Mouse (Mus musculus): ENCODE data around the gene Gm13288.
"Not testable (repeated sequence)": the region's sequence is repeated elsewhere in the genome, so short reads cannot be mapped to it uniquely, and the experiment has no call there.

The Gm13288 gene

DNA sequence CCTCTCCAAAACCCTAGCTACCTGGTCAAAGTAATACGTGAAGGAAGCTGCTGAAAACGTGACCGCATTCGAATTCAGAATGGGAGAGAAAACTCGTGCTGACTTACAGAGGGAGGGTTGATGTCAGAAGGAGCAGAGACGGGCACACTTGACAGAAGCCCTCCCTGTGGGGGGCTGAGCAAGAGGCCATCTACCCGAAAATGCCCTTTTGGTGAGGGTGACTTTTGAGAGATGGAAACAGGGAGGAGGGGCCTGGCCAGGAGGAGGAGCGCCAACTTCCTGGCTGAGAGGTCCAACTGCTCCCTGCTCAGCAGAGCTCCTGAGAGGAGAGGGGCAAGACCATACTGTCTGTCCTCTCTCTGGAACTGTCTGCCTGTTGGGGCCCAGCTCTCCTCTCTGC is at the start of gene Gm13288:
Gene Gm13288, plus strand, starts transcription at position 301 of the 400 bp plus-strand sequence.
- DNase-seq: not testable (repeated sequence)

DNA sequence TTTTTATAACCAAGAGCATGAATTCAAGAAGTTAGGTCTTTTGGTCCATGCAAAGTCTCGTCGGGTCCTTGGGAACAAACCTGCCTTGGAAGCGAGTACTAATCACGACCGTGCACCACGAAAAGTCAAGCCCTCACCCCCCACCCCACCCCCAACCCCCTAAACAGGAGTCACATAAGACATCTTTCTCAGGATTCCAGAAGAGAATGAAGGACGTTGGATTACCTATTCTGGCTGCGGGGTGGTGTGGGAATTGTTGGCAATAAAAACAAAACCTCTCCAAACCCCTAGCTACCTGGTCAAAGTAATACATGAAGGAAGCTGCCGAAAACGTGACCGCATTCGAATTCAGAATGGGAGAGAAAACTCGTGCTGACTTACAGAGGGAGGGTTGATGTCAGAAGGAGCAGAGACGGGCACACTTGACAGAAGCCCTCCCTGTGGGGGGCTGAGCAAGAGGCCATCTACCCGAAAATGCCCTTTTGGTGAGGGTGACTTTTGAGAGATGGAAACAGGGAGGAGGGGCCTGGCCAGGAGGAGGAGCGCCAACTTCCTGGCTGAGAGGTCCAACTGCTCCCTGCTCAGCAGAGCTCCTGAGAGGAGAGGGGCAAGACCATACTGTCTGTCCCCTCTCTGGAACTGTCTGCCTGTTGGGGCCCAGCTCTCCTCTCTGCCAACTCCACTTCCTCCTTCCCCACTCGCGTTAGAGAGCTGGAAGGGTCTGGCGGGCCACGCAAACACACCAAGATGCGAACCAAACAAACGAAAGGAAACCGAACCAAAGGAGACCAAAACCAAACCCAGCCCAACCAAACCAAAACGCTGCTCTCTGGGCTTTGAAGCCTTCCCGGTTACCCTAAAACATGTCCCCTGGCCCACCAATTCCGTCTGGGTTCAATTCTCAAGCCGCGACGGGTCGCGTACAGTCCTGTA is 48.5 kb upstream of the Gm13288 start:
- not testable (repeated sequence) for DNase-seq

DNA sequence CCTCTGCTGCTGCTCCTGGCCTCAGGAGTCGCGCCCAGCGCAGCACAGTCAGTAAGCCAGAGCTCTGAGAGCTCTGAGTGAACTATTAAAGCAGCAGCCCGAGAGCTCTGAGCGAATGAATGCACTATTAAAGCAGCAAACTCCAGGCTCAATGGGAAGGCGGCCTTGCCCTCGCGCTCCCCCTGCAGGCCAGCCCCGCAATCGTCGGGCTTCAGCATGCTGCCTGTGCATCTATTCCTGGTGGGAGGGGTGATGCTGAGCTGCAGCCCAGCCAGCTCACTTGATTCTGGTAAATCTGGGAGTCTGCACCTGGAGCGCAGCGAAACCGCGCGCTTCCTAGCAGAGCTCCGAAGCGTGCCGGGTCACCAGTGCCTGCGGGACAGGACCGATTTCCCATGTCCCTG is 47.7 kb upstream of the Gm13288 start:
- peak; percentile 83 for DNase-seq

DNA sequence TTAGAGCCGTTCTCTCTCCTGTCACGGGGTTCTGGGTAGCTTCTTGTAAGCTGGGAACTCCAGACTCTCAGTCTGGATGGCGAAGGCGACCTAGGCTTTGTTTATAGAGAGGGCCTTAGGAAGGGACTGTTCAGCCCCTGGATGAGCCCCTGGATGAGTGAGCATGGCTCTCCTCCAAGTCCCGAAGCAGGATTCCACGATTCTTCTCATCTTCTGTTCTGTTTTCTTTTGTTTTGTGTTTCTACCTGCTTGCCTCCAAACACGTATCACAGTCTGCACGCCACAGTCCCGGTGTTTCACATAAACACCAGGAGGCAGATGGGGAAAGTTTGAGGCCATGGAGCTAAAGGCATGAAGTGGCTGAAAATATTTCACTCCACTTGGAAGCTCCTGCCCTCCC is 46.6 kb upstream of the Gm13288 start:
- not testable (repeated sequence) for DNase-seq

DNA sequence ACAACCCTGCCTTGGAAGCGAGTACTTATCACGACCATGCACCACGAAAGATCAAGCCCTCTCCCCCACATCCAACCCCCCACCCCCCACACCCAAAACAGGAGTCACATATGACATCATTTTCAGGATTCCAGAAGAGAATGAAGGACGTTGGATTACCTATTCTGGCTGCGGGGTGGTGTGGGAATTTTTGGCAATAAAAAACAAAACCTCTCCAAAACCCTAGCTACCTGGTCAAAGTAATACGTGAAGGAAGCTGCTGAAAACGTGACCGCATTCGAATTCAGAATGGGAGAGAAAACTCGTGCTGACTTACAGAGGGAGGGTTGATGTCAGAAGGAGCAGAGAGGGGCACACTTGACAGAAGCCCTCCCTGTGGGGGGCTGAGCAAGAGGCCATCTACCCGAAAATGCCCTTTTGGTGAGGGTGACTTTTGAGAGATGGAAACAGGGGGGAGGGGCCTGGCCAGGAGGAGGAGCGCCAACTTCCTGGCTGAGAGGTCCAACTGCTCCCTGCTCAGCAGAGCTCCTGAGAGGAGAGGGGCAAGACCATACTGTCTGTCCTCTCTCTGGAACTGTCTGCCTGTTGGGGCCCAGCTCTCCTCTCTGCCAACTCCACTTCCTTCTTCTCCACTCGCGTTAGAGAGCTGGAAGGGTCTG is 45.6 kb upstream of the Gm13288 start, which contains the start of gene Gm13283:
Gene Gm13283, plus strand, starts transcription at position 510 of the 659 bp plus-strand sequence.
- peak; percentile 28 for DNase-seq

DNA sequence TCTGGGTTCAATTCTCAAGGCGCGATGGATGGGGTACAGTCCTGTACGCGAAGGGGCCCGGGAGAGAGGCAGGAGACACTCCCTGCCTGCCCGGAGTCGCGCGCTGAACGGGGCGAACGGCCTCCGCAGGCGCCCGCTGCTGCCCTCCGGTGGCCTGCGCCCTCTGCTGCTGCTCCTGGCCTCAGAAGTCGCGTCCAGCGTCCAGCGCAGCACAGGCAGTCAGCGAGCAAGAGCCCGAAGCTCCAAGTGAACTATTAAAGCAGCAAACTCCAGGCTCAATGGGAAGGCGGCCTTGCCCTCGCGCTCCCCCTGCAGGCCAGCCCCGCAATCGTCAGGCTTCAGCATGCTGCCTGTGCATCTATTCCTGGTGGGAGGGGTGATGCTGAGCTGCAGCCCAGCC is 44.9 kb upstream of the Gm13288 start:
- peak; percentile 80 for DNase-seq

DNA sequence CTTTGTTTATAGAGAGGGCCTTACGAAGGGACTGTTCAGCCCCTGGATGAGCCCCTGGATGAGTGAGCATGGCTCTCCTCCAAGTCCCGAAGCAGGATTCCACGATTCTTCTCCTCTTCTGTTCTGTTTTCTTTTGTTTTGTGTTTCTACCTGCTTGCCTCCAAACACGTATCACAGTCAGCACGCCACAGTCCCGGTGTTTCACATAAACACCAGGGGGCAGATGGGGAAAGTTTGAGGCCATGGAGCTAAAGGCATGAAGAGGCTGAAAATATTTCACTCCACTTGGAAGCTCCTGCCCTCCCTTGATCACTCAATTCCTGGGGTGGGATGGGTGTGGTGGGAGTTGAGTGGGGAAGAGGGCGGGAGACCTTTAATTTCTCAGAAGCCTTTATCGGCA is 43.6 kb upstream of the Gm13288 start:
- DNase-seq: peak; percentile 47

DNA sequence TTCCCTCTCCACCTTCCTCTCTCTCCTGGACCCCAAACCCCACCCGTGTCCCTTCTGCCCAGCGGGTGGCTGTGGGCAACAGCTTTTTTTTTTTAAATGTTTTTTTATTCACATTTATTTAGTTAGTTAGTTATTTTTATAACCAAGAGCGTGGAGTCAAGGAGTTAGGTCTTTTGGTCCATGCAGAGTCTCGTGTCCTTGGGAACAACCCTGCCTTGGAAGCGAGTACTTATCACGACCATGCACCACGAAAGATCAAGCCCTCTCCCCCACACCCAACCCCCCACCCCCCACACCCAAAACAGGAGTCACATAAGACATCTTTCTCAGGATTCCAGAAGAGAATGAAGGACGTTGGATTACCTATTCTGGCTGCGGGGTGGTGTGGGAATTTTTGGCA is 43.0 kb upstream of the Gm13288 start:
- DNase-seq: not testable (repeated sequence)

DNA sequence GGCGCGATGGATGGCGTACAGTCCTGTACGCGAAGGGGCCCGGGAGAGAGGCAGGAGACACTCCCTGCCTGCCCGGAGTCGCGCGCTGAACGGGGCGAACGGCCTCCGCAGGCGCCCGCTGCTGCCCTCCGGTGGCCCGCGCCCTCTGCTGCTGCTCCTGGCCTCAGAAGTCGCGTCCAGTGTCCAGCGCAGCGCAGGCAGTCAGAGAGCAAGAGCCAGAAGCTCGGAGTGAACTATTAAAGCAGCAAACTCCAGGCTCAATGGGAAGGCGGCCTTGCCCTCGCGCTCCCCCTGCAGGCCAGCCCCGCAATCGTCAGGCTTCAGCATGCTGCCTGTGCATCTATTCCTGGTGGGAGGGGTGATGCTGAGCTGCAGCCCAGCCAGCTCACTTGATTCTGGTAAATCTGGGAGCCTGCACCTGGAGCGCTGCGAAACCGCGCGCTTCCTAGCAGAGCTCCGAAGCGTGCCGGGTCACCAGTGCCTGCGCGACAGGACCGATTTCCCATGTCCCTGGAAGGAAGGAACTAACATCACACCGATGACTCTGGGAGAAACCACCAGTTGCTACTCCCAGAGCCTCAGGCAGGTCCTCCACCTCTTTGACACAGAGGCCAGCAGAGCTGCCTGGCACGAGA is 41.8 kb upstream of the Gm13288 start:
- peak; percentile 55 for DNase-seq

DNA sequence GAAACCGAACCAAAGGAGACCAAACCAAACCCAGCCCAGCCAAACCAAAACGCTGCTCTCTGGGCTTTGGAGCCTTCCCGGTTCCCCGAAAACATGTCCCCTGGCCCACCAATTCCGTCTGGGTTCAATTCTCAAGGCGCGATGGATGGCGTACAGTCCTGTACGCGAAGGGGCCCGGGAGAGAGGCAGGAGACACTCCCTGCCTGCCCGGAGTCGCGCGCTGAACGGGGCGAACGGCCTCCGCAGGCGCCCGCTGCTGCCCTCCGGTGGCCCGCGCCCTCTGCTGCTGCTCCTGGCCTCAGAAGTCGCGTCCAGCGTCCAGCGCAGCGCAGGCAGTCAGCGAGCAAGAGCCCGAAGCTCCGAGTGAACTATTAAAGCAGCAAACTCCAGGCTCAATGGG is 31.8 kb upstream of the Gm13288 start, which contains the start of gene Gm13290:
Gene Gm13290, plus strand, starts transcription at position 301 of the 400 bp plus-strand sequence.
- DNase-seq: not testable (repeated sequence)

DNA sequence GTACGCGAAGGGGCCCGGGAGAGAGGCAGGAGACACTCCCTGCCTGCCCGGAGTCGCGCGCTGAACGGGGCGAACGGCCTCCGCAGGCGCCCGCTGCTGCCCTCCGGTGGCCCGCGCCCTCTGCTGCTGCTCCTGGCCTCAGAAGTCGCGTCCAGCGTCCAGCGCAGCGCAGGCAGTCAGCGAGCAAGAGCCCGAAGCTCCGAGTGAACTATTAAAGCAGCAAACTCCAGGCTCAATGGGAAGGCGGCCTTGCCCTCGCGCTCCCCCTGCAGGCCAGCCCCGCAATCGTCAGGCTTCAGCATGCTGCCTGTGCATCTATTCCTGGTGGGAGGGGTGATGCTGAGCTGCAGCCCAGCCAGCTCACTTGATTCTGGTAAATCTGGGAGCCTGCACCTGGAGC is 28.7 kb upstream of the Gm13288 start, which contains the start of gene Gm13289:
Gene Gm13289, plus strand, starts transcription at position 301 of the 400 bp plus-strand sequence.
- not testable (repeated sequence) for DNase-seq

DNA sequence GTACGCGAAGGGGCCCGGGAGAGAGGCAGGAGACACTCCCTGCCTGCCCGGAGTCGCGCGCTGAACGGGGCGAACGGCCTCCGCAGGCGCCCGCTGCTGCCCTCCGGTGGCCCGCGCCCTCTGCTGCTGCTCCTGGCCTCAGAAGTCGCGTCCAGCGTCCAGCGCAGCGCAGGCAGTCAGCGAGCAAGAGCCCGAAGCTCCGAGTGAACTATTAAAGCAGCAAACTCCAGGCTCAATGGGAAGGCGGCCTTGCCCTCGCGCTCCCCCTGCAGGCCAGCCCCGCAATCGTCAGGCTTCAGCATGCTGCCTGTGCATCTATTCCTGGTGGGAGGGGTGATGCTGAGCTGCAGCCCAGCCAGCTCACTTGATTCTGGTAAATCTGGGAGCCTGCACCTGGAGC is 25.8 kb upstream of the Gm13288 start, which contains the start of gene Gm13272:
Gene Gm13272, plus strand, starts transcription at position 301 of the 400 bp plus-strand sequence.
- DNase-seq: not testable (repeated sequence)

DNA sequence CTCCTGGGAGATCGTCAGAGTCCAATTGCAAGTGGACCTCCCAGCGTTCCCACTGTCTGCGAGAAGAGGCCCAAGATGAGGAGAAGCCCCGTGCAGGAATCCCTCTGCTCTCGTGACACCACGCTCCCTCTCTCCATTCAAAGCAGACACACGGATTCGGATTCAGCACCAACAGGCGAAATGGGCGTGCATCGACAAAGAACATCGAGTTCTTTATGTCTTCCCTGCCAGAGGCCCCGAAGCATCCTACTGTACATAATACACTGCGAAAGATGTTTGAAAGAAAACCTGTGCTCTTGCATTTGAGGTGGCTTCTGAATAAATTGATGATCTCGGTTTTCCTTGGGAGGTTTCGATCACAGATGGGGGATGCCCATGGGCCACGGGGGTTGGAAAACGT is 25.0 kb upstream of the Gm13288 start:
- not testable (repeated sequence) for DNase-seq

DNA sequence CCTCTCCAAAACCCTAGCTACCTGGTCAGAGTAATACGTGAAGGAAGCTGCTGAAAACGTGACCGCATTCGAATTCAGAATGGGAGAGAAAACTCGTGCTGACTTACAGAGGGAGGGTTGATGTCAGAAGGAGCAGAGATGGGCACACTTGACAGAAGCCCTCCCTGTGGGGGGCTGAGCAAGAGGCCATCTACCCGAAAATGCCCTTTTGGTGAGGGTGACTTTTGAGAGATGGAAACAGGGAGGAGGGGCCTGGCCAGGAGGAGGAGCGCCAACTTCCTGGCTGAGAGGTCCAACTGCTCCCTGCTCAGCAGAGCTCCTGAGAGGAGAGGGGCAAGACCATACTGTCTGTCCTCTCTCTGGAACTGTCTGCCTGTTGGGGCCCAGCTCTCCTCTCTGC is 23.5 kb upstream of the Gm13288 start, which contains the start of gene Ifnz:
Gene Ifnz, plus strand, starts transcription at position 301 of the 400 bp plus-strand sequence.
- not testable (repeated sequence) for DNase-seq

DNA sequence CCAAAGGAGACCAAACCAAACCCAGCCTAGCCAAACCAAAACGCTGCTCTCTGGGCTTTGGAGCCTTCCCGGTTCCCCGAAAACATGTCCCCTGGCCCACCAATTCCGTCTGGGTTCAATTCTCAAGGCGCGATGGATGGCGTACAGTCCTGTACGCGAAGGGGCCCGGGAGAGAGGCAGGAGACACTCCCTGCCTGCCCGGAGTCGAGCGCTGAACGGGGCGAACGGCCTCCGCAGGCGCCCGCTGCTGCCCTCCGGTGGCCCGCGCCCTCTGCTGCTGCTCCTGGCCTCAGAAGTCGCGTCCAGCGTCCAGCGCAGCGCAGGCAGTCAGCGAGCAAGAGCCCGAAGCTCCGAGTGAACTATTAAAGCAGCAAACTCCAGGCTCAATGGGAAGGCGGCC is 23.0 kb upstream of the Gm13288 start:
- DNase-seq: not testable (repeated sequence)

DNA sequence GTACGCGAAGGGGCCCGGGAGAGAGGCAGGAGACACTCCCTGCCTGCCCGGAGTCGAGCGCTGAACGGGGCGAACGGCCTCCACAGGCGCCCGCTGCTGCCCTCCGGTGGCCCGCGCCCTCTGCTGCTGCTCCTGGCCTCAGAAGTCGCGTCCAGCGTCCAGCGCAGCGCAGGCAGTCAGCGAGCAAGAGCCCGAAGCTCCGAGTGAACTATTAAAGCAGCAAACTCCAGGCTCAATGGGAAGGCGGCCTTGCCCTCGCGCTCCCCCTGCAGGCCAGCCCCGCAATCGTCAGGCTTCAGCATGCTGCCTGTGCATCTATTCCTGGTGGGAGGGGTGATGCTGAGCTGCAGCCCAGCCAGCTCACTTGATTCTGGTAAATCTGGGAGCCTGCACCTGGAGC is 19.9 kb upstream of the Gm13288 start, which contains the start of gene Gm13276:
Gene Gm13276, plus strand, starts transcription at position 301 of the 400 bp plus-strand sequence.
- not testable (repeated sequence) for DNase-seq

DNA sequence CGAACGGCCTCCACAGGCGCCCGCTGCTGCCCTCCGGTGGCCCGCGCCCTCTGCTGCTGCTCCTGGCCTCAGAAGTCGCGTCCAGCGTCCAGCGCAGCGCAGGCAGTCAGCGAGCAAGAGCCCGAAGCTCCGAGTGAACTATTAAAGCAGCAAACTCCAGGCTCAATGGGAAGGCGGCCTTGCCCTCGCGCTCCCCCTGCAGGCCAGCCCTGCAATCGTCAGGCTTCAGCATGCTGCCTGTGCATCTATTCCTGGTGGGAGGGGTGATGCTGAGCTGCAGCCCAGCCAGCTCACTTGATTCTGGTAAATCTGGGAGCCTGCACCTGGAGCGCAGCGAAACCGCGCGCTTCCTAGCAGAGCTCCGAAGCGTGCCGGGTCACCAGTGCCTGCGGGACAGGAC is 16.9 kb upstream of the Gm13288 start, which contains the start of gene Gm13277:
Gene Gm13277, plus strand, starts transcription at position 231 of the 400 bp plus-strand sequence.
- peak; percentile 67 for DNase-seq

DNA sequence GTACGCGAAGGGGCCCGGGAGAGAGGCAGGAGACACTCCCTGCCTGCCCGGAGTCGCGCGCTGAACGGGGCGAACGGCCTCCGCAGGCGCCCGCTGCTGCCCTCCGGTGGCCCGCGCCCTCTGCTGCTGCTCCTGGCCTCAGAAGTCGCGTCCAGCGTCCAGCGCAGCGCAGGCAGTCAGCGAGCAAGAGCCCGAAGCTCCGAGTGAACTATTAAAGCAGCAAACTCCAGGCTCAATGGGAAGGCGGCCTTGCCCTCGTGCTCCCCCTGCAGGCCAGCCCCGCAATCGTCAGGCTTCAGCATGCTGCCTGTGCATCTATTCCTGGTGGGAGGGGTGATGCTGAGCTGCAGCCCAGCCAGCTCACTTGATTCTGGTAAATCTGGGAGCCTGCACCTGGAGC is 14.1 kb upstream of the Gm13288 start, which contains the start of gene Gm13278:
Gene Gm13278, plus strand, starts transcription at position 301 of the 400 bp plus-strand sequence.
- DNase-seq: not testable (repeated sequence)

DNA sequence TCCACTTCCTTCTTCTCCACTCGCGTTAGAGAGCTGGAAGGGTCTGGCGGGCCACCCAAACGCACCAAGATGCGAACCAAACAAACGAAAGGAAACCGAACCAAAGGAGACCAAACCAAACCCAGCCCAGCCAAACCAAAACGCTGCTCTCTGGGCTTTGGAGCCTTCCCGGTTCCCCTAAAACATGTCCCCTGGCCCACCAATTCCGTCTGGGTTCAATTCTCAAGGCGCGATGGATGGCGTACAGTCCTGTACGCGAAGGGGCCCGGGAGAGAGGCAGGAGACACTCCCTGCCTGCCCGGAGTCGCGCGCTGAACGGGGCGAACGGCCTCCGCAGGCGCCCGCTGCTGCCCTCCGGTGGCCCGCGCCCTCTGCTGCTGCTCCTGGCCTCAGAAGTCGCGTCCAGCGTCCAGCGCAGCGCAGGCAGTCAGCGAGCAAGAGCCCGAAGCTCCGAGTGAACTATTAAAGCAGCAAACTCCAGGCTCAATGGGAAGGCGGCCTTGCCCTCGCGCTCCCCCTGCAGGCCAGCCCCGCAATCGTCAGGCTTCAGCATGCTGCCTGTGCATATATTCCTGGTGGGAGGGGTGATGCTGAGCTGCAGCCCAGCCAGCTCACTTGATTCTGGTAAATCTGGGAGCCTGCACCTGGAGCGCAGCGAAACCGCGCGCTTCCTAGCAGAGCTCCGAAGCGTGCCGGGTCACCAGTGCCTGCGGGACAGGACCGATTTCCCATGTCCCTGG is 11.2 kb upstream of the Gm13288 start, which contains the start of gene Gm13275:
Gene Gm13275, plus strand, starts transcription at position 552 of the 740 bp plus-strand sequence.
- DNase-seq: peak; percentile 42

DNA sequence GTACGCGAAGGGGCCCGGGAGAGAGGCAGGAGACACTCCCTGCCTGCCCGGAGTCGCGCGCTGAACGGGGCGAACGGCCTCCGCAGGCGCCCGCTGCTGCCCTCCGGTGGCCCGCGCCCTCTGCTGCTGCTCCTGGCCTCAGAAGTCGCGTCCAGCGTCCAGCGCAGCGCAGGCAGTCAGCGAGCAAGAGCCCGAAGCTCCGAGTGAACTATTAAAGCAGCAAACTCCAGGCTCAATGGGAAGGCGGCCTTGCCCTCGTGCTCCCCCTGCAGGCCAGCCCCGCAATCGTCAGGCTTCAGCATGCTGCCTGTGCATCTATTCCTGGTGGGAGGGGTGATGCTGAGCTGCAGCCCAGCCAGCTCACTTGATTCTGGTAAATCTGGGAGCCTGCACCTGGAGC is 8.2 kb upstream of the Gm13288 start, which contains the start of gene Gm13279:
Gene Gm13279, plus strand, starts transcription at position 301 of the 400 bp plus-strand sequence.
- not testable (repeated sequence) for DNase-seq

DNA sequence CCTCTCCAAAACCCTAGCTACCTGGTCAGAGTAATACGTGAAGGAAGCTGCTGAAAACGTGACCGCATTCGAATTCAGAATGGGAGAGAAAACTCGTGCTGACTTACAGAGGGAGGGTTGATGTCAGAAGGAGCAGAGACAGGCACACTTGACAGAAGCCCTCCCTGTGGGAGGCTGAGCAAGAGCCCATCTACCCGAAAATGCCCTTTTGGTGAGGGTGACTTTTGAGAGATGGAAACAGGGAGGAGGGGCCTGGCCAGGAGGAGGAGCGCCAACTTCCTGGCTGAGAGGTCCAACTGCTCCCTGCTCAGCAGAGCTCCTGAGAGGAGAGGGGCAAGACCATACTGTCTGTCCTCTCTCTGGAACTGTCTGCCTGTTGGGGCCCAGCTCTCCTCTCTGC is 6.0 kb upstream of the Gm13288 start, which contains the start of gene Gm13285:
Gene Gm13285, plus strand, starts transcription at position 301 of the 400 bp plus-strand sequence.
- not testable (repeated sequence) for DNase-seq
